Mouse (Mus musculus): Measurements from ENCODE around the gene Hypk.
"Not testable (repeated sequence)": the region's sequence is repeated elsewhere in the genome, so short reads cannot be mapped to it uniquely, and the experiment has no call there.

Gene Hypk

DNA sequence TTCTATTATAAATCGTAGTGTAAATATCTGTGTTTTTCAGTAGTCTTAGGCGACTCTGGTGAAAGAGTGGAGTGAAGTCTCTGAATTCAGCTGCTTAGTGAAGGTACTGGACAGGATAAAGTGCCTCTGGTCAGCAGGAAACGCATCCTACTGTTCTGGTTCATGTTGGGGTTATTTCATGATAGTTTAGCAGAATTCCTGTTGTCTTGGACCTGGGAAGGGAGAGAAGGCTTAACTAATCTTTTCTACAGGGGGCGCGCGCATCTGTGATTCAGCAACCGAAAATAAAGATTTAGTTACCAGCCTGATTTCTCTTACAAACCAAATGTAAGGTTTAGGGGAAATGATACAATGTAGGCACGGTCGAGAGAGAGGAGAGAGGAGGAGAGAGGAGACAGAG is 5.0 kb upstream of the Hypk start:
- DNase-seq (ENCODE audit: low read depth, low spot score), result peak; percentile 51

DNA sequence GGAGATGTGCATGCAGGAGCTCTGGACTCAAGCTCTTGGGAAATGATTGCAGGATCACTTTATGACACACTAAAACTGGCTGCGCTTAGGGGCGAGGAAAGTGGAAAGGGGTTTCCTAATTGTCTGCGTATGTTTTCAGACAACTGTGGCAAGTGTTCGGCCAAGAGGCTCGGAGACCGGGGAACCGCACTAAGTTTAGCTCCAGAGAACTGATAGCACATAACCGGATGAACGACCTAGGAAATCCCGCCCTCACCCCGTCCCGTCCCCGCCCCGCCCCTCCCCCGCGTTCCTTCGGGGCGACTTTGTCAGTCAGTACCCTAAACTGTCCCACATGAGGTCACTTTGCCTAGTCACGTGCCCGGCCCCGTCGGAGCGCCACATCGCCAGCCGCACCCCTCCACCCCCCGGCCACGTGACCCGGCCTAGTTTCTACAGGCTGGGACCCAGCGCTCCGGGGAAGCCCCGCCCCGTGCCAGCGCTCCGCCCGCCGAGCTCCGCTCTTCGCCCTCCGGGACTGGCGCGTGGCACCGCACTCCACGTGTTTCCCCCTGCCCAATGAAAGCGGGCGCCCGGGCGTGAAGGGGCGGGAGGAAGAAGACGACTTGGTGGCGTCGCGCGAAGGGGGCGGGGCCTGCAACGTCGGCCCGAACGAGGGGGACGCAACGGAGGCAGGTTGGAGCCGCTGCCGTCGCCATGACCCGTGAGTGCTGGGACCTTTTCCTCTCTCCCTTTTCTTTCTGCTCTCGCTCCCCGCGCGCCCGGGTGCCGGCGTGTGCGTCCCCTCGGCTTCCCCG is 4.2 kb upstream of the Hypk start, which contains the start of gene Serf2:
TSS of gene Serf2 (plus strand) at position 457 of the 797 bp plus-strand sequence.
- peak; percentile 99 for DNase-seq (ENCODE audit: low read depth, low spot score)

DNA sequence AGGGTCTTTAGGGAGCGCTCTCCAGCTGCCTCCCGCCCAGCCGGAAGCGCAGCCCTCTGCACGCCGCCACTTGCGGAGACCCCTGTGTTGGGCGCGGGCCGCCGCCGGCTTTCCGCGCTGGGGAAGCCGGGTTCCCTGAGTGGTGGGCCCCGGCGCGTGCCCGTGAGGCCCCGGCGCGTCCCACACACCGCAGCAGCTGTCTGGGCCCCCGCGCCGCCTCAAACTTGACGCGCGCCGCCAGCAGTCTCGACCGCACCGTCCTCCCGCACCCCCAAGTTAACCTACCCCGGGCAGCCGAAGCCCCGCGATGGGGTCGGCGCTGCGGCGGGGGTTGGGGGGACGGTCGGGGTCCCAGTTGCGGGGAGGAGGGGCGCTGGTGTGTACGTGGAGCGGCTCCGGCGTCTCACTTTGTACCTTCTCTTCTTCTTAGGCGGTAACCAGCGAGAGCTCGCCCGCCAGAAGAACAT is 3.5 kb upstream of the Hypk start:
- DNase-seq (ENCODE audit: low read depth, low spot score), result no peak

DNA sequence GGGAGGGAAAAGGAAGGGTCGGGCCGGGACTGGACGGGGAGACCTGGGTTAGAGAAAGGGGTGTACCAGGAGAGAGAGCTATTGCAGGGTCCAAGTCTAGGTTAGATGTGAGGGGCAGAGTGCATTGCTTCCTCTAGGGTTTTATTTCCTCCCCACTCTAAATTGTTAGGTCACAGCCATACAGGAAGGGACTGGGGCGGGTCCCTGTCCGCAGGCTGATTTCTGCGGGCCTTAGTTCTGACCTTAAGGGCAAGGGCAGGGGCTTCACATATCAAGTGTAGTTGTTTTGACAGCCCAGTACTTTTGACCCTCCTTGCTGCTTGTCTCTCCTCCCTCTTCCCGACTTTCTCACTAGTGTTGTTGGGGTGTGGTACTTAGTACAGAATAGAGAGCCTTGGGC is 3.0 kb upstream of the Hypk start:
- DNase-seq (ENCODE audit: low read depth, low spot score), result peak; percentile 32

DNA sequence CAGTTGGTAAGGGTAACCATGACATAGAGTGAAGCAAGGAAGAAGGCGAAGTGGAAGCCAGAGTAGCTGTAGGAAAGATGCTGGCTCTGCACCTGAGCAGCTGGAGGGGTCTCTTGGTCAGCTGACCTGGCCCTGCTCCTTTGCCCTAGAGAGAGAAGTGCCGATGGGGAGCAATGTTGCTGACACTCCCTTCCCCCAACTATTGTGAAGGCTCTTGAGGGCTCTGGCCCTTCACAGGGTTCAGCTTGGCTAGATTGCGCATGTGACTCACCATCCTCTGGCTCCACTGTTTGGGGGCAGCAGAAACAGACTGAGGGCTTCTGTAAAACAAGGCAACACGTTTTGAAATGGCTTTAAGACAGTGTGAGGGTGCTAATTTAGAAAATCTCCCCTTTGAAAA is 729 bp upstream of the Hypk start:
- DNase-seq (ENCODE audit: low read depth, low spot score), result no peak

DNA sequence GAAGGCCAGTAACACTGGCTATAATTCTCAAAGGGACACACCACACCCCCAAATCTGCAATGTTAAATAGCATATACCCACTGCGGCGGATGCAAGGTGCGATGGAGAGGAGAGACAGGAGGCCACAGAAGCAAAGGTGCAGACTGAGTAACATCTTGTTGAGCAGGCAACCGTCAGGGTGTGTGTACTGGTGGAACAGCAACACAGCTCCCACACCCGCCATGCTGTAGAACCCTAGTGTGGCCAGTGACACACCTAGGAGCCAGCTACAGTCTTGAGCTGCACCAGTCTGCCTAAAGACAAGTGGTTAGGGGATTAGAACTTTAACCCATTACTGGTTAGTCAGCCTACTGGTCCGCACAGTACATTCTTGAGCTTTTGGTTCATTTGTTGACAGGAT is 827 bp downstream of the Hypk start:
- DNase-seq (ENCODE audit: low read depth, low spot score), result no peak

DNA sequence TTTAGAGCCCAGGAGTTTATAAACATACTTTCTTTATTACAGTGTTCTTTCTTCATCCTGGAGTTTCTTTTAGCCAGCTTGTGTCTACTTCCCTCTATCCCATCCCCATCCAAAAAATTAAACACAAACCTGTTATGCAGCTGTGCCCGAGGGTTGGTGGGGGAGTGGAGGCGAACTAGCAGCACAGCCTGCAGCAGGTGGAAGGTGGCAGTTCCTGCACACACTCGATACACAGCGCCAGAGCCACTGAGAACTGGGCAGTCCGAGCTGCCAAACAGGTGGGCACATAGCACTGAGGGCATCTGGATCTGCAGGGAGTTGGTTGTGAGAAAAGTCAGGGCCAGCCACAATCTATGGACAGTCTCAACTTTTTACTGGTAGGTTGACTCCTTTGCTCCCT is 2.4 kb downstream of the Hypk start:
- no peak for DNase-seq (ENCODE audit: low read depth, low spot score)

DNA sequence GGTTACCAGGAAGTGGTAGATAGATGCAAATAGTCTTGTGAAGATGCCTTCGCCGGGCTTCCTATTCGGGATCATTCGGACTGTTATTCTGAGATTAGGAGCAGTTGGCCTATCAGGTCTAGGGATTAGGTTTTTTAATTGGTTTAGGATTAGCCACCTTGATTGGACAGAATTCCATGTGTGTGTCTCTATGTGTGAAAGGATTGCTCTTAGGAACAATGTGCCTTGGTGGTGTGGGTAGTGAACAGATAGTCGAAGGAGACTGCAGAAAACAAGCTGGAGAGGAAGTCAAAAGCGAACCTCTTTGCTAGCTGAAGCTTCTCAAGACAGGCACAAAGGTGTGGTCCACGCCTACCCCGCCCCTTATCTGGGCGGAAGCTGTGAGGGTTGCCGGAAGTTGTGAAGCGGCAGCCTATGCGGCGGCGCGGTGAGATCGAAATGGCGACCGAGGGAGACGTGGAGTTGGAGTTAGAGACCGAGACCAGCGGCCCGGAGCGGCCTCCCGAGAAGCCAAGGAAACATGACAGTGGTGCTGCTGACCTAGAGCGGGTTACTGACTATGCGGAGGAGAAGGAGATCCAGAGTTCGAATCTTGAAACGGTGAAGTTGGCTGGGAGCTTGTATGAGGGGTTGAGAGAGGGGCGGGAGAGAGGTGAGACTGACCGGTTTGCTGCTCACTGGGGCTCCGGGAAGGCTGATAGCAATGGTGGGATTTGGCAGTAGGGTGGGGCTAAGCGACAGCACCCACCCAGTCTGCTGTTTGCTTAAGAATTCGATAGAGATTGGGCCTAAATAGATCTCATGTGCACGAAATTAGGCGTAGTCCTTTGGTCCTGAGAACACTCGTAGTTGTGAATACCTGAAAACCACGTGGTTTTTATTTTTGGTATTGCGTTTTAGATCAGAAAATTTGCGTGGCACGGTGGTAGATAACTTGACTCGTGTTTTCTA is 3.9 kb downstream of the Hypk start, which contains the start of gene Serinc4:
TSS of gene Serinc4 (minus strand) at position 90 of the 951 bp plus-strand sequence.
- DNase-seq (ENCODE audit: low read depth, low spot score), result peak; percentile 94

DNA sequence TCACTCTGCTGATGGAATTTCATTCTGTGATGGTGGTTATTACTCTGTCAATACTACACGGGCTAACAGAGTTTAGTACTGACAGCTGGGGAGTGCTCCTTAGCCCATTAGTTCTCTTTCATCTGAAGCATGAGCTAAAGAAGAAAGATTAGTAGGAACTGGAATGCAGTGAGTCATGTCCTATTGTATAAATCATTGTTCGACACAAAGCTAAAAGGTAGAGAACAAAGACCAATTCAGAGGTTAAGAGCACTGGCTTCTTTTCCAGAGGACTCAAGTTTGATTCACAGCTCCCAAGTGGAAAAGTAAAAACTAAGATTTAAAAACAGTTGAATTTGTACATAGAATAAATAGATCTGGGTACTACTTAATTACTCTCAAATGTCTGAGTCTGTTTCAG is 7.0 kb downstream of the Hypk start:
- DNase-seq (ENCODE audit: low read depth, low spot score), result no peak

DNA sequence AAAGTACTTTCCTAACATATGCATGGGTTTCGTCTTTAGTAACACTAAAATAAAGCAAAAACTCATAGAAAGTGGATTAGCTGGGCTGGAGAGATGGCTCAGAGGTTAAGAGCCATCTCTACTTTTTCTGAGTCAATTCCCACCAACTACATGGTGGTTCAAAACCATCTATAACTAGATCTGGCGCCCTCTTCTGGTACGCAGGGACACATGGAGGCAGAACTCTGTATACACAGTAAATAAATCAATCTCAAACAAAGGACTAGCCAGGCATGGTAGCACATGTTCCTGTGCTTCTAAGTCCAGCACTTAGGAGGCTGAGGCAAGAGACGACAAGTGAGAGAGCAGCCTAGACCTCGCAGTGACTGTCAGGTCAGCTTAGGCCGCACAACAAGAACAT is 15.9 kb downstream of the Hypk start:
- DNase-seq (ENCODE audit: low read depth, low spot score), result not testable (repeated sequence)

DNA sequence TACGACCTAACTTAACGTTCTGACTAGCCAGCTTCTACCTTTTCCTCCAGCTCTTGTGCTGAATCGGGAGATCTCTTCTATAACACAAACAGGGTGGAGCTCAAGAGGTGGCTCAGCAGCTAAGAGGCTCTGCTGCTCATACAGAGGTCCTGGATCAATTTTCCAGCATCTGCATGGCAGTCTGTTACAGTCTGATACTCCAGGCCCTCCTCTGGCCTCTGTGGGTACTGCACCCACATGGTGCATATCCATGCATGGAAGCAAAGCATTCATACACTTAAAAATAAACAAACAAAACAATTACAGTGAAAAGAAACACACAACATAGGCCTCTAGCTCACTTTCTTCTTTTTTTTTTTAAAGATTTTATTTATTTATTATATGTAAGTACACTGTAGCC is 19.7 kb downstream of the Hypk start:
- not testable (repeated sequence) for DNase-seq (ENCODE audit: low read depth, low spot score)

DNA sequence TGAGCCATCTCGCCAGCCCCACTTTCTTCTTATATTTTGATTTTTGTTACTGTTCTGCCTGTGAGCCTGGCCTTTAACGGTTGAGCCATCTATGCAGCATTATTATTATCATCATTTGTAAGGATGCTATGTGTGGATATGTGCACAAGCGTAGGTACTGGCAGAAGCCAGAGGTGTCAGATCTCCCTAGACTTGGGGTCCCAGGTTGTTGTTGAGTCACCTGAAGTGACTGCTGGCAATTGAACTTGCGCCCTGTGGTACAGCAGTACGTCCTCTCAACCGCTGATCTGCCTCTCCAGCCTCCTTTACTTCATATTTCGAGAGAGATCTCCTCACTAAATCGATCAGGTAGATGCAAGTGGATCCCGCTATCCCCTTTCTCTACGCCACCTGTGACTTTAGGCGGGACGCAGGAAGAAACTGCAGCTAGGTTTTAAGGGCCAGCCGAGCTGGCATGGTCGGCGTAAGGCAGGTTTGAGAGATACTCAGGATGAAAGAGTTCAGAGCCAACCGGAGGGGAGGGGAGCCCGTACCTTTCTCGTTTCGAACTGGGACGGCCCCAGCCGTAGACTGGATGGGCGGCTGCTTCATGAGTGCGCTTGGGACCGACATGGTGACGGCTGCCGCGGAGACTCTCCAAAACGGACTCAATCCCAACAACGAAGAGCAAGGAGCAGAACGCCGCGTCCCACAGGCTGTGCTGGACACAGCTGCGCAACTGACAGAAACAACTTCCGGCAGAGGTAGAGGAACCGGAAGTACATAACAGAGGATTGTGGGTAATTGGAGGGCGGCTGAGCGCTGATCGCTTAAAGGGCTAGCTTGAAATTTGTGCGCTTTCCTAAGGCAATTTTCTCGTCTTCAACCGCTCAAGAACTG is 20.4 kb downstream of the Hypk start, which contains the start of gene Mfap1b:
TSS of gene Mfap1b (minus strand) at position 767 of the 879 bp plus-strand sequence.
- DNase-seq (ENCODE audit: low read depth, low spot score), result peak; percentile 90

DNA sequence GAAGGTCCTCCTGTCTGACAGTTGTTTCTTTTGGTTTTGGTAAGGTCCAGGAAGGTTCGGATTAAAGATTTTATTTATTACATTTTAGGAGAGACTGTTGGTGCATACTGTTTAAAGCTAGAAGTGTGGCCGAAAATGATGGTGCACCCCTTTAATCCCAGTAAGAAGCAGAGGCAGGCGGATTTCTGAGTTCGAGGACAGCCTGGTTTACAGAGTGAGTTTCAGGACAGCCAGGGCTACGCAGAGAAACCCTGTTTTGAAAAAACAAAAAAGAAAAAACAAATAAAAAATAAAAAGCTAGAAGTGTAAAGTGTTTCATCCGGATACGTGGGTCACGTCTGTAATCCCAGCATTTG is 21.1 kb downstream of the Hypk start:
- no peak for DNase-seq (ENCODE audit: low read depth, low spot score)

DNA sequence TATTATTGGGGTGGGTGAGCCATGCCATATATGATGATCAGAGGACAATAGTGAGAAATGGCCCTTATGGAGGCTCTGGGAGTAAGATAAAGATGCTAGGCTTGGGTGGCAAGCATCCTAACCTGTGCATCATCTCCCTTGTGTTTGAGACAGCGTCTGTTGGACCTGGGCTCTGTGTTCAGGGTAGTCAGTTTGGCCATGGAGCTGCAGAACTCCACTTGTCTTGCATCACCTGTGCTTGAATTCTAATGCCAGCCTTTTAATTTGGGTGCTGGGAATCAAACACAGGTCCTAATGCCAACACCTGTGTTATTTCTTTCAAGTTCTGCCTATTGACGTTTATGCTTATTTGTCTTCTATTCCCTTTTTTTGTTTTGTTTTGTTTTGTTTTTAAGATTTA is 22.2 kb downstream of the Hypk start:
- DNase-seq (ENCODE audit: low read depth, low spot score), result not testable (repeated sequence)

DNA sequence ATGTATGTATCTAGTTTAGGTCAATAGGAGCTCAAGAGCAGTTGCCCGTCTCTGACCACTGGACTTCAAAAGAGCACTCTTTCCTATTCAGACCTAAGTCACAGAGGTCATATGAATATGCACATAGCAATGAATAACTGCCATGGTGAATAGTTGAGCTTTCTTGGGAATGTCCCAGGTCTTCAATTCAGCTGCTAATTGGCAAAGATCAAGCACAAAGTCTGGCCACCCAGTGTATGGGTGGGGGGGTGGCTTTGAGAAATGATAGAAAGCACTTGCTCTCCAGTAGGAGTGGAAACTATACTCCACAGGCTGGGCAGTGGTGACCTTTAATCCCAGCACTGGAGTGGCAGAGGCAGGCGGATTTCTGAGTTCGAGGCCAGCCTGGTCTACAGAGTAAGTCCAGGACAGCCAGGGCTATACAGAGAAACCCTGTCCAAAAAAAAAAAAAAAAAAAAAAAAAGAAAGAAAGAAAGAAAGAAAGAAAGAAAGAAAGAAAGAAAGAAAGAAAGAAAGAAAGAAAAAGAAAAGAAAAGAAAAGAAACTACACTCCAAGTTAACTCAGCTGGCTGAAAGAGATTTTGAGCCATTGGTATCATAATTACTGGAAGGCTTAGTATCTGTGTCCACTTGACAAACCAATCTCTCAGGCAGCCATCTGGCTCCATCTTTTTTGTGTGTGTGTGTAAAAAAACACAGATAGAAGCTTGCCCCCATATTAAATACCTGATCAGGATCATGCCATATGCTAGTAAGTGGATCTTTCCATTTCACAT is 24.6 kb downstream of the Hypk start:
- no peak for DNase-seq (ENCODE audit: low read depth, low spot score)

DNA sequence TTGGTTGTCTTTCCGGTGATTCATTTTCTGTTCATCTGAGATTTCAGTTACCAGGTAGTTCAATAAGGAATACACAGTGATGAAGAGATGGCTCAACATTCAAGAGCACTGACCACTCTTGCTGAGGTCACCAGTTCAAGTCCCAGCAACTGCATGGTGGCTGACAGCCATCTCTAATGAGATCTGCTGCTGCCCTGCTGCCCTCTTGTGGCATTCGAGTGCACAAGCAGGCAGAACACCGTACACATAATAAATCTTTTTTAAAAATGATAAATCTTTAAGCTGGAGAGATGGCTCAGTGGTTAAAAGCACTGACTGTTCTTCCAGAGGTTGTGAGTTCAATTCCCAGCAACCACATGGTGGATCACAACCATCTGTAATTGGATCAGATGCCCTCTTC is 27.4 kb downstream of the Hypk start:
- peak; percentile 73 for DNase-seq (ENCODE audit: low read depth, low spot score)

DNA sequence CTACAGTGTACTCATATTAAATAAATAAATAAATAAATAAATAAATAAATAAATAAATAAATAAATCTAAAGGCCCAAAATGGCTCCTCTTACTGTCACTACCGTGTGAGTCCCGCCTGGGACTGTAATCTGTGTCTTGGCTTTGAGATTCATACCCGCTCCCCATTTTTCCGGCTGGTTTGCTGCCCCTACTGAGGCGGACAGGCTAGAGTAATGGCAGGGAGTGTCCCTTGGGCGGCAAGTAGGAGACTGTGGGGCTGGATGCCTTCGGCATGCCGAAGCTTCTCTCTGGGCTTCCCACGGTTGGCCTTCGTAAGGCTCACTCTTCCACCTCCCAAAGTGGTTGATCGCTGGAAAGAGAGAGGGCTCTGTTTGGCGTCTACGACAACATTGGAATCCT is 27.8 kb downstream of the Hypk start:
- not testable (repeated sequence) for DNase-seq (ENCODE audit: low read depth, low spot score)

DNA sequence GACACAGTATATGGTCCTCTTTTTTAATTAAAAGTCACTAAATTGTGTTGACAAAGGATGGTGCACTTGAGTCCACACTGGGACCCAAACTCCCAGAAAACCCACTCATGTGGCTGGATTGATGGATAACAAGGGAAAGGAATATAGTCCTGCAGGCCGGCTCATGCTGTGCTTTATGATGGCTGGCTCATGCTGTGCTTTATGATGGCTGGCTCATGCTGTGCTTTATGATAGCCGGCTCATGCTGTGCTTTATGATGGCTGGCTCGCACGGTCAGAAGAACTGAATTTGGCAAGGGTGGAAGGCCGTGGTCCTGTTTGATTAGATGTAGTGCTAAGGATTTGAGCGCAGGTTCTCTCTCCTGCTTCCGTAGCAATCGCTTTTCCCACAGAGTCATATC is 30.5 kb downstream of the Hypk start:
- no peak for DNase-seq (ENCODE audit: low read depth, low spot score)

DNA sequence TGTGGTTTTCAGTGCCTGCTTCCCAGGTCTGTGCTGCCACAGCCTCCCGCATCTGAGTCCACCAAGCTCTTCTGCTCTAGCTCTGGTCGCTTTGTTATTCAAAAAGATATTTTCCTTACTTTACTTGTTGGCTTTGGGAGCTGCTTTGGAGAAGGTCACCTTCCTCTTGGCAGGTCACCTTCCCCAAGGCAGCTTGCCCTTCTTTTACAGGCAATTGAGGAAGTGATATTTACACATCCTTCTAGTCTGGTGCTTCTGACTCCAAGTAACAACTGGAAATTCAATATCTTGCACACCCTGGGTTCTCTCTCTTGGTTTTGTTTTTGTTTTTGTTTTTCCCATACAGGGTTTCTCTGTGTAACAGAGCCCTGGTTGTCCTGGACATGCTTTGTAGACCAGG is 31.3 kb downstream of the Hypk start:
- not testable (repeated sequence) for DNase-seq (ENCODE audit: low read depth, low spot score)

DNA sequence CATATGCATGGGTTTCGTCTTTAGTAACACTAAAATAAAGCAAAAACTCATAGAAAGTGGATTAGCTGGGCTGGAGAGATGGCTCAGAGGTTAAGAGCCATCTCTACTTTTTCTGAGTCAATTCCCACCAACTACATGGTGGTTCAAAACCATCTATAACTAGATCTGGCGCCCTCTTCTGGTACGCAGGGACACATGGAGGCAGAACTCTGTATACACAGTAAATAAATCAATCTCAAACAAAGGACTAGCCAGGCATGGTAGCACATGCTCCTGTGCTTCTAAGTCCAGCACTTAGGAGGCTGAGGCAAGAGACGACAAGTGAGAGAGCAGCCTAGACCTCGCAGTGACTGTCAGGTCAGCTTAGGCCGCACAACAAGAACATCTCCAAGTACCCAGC is 48.5 kb downstream of the Hypk start:
- not testable (repeated sequence) for DNase-seq (ENCODE audit: low read depth, low spot score)
